Mouse (Mus musculus) midbrain, embryonic 13.5 days (tissue): ENCODE measurements around the gene Chmp2a. TPM values are rescaled to one million over a fixed set of nuclear protein-coding genes. Genes with fewer than 3 reads are reported as not detected.

Experiments used
- ATAC-seq: fragments of 200-750 bp; cut with Nextera tagmentation; 2 replicates; pipeline ENCODE4 v1.8.0; 2017; ENCODE audit warnings: mild to moderate bottlenecking, moderate TSS enrichment, moderate library complexity
- H3K27ac ChIP-seq: fragments of 300-500 bp; sonication (generic); 2 replicates; pipeline ENCODE4 v1.5.1; 2015; ENCODE audit warnings: inconsistent platforms, mild to moderate bottlenecking, moderate library complexity
- H3K27me3 ChIP-seq: fragments of 300-500 bp; sonication (generic); 2 replicates; pipeline ENCODE4 v1.6.1; 2015; ENCODE audit warnings: mild to moderate bottlenecking, inconsistent platforms
- H3K36me3 ChIP-seq: fragments of 300-500 bp; sonication (generic); 2 replicates; pipeline ENCODE4 v1.6.1; 2015; ENCODE audit warnings: mild to moderate bottlenecking, inconsistent platforms
- H3K4me1 ChIP-seq: fragments of 300-500 bp; sonication (generic); replicated peaks from 2 replicates; pipeline ENCODE4 v1.6.1; 2015; ENCODE audit warnings: inconsistent platforms
- H3K4me2 ChIP-seq: fragments of 300-500 bp; sonication (generic); replicated peaks from 2 replicates; pipeline ENCODE4 v1.6.1; 2015; ENCODE audit warnings: moderate library complexity, mild to moderate bottlenecking, inconsistent platforms
- H3K4me3 ChIP-seq: fragments of 300-500 bp; sonication (generic); replicated peaks from 2 replicates; pipeline ENCODE4 v1.5.1; 2015; ENCODE audit warnings: mild to moderate bottlenecking, inconsistent platforms
- H3K9ac ChIP-seq: fragments of 300-500 bp; sonication (generic); replicated peaks from 2 replicates; pipeline ENCODE4 v1.6.1; 2015; ENCODE audit warnings: mild to moderate bottlenecking, inconsistent platforms
- H3K9me3 ChIP-seq: fragments of 300-500 bp; sonication (generic); 2 replicates; pipeline ENCODE4 v1.6.1; 2016; ENCODE audit warnings: mild to moderate bottlenecking, inconsistent platforms
- WGBS: fragments of 180-500 bp; shearing (Covaris S2); methylation state at CpG from one replicate; pipeline ENCODE4 v1.1.7; 2015; 5-methylcytosine and 5-hydroxymethylcytosine counted together
- polyA plus RNA-seq: library from polyadenylated mRNA; unstranded; fragments of >200 nt; fragmentation: Nextera tagmentation; extraction: Ambion mirVana; gene quantifications from 2 replicates; pipeline ENCODE4 v1.2.1, GENCODE M21; 2015

Gene Chmp2a
- polyA plus RNA-seq, 1 experiment from 2014 or later: 186 TPM

DNA sequence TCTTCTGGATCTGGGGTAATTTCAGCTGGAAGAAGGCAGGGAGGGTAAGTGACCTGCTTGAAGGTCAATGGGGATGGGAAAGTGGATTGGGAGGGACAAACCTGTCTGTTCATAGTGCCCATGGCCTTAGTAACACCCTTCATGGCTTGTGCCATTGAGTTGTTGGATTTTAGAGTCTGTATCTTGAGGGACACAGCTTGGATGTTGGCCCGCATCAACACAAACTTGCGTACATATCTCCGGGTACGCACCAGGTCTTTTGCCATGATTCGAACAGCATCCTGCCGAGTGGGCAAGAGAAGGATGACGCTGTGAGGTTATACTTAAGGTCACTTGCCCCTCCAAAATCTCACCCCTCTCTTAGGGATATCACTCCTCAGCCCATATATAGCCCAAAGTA lies 2.1 kb downstream of the Chmp2a start:
- no peak for ATAC-seq
- WGBS: 92% methylated on average over 7 of the region's 7 CpGs
- no peak overlapping the region for H3K27ac ChIP-seq

DNA sequence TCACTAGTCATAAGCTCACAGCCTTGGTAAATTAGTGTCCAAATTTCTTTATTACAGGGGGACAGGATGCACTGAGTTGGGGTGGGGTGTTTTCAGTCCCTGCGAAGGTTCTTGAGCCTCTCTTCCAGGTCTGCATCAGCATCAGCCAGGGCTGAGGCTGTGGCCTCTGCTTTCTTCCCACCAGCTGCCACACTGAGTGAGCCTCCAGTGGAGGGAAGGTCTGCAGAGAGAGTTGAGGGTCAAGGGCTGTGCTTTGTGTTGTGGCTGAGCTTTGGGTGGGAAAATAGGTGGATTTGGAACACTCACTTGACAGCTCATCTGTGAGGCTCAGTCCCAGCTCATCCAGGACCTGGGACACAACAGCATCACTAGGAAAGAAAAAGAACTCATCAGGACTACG lies 2.6 kb downstream of the Chmp2a start:
- Histone ChIP-seq H3K9me3 (no peaks in the 10 kb centered on the region), H3K4me3 (no peak overlapping the region), H3K4me1 (peaks cover 45% of the 10 kb centered on the region), H3K27me3 (no peaks in the 10 kb centered on the region), H3K9ac (no peak overlapping the region), H3K27ac (no peak overlapping the region), H3K4me2 (no peak overlapping the region), H3K36me3 (peaks cover 78% of the 10 kb centered on the region)
- 77% methylated on average over 2 of the region's 2 CpGs for WGBS
- ATAC-seq: no peak

More for the DNA sequence above, 2.1 kb downstream of the Chmp2a start:
- no peak overlapping the region for H3K4me3 ChIP-seq
- no peaks in the 10 kb centered on the region for H3K9me3 ChIP-seq
- H3K27me3 ChIP-seq: no peaks in the 10 kb centered on the region
- peaks cover 72% of the 10 kb centered on the region for H3K36me3 ChIP-seq
- H3K4me1 ChIP-seq: peaks cover 41% of the 10 kb centered on the region
- no peak overlapping the region for H3K4me2 ChIP-seq
- H3K9ac ChIP-seq: no peak overlapping the region

DNA sequence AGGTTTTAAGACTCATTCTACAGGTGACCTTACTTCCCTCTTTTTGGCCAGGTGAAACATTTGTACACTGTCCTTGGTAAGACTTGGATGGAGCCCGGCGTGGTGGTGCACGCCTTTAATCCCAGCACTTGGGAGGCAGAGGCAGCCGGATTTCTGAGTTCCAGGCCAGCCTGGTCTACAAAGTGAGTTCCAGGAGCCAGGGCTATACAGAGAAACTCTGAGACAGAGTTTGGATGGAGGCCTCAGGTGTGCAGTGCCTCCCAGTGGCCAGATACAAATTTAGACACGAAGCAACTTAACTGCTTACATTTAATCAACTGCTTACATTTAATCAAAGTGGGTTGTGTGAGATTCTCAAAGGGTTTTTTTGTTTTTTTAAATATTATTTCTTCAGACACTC lies 3.5 kb downstream of the Chmp2a start:
- no peak for ATAC-seq
- H3K4me2 ChIP-seq: no peak overlapping the region
- H3K4me1 ChIP-seq: peaks cover 45% of the 10 kb centered on the region
- H3K27me3 ChIP-seq: no peaks in the 10 kb centered on the region
- H3K9me3 ChIP-seq: no peaks in the 10 kb centered on the region
- H3K27ac ChIP-seq: no peak overlapping the region
- WGBS: 70% methylated on average over 5 of the region's 5 CpGs
- no peak overlapping the region for H3K9ac ChIP-seq
- H3K36me3 ChIP-seq: peaks cover 82% of the 10 kb centered on the region
- H3K4me3 ChIP-seq: no peak overlapping the region

DNA sequence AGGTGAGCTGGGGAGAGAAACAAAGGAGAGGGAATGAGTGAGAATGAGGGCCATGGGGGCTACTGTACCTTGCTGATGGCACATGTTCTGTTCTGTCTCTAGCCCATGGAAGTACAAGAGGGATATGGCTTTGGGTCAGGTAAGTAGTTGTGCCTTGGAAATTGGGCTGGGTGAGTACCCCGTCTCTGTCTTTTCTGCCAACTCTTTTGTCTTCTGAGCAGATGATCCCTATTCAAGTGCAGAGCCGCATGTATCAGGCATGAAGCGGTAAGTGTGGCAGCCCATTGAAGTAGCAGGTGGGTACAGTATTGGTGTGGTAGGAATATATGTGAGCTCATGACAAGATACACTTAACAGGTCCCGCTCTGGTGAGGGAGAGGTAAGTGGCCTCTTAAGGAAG lies 5.6 kb downstream of the Chmp2a start:
- 94% methylated on average over 4 of the region's 4 CpGs for WGBS

DNA sequence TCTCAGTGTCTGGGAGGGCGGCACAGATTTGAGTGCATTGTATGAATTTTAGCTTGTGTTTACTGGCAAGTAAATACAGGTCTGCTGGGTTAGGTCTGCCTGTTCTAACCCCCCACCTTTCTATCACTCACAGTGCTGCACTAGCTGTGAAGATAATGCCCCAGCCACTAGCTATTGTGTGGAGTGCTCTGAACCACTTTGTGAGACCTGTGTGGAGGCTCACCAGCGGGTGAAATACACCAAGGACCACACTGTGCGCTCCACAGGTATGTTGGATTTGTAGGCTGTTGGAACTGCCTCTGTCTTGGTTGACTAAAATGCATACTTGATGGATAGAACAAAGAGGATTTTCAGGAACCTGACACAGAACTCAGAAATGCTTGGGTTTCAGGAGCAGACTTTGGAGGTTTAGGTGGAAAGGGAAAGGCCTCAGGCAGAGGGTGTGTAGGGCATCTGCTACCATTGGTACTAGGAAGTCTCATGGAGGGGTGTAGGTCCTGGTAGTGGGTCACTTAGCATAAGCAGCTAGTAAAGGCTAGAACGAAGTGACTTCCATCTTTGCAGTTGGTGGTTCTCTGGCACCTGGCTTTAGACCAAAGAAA lies 9.0 kb downstream of the Chmp2a start:
- Histone ChIP-seq H3K9ac (peak overlapping the region; percentile 96), H3K27me3 (no peaks in the 10 kb centered on the region), H3K9me3 (no peaks in the 10 kb centered on the region), H3K4me3 (peak overlapping the region; percentile 91), H3K4me2 (peak overlapping the region; percentile 99), H3K27ac (peak overlapping the region; percentile 99), H3K36me3 (peaks cover 52% of the 10 kb centered on the region), H3K4me1 (peaks cover 34% of the 10 kb centered on the region)
- WGBS: 31% methylated on average over 4 of the region's 4 CpGs
- ATAC-seq: no peak

More for the DNA sequence above, 5.6 kb downstream of the Chmp2a start:
- ATAC-seq: no peak
- no peak overlapping the region for H3K27ac ChIP-seq
- H3K27me3 ChIP-seq: no peaks in the 10 kb centered on the region
- H3K9ac ChIP-seq: no peak overlapping the region; the same call in 1 of the 2 replicates
- no peak overlapping the region for H3K4me3 ChIP-seq
- H3K4me1 ChIP-seq: peaks cover 37% of the 10 kb centered on the region
- H3K9me3 ChIP-seq: no peaks in the 10 kb centered on the region
- no peak overlapping the region for H3K4me2 ChIP-seq
- peaks cover 78% of the 10 kb centered on the region for H3K36me3 ChIP-seq

DNA sequence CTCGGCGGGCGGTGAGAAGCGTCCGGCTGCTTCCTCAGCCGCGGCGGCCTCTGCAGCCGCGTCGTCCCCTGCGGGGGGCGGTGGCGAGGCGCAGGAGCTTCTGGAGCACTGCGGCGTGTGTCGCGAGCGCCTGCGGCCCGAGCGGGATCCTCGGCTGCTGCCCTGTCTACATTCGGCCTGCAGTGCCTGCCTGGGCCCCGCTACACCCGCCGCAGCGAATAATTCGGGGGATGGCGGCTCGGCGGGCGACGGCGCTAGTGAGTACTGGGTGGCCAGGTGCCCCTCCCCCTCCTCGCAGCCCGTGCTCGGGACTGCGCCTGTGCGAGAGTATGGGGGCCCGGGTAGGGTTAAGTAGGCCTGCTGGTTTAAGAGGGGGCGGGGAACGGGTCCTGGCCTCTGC lies 9.8 kb downstream of the Chmp2a start:
- H3K27me3 ChIP-seq: no peaks in the 10 kb centered on the region
- no peaks in the 10 kb centered on the region for H3K9me3 ChIP-seq
- H3K4me1 ChIP-seq: peaks cover 34% of the 10 kb centered on the region
- peak overlapping the region; percentile 99 for H3K27ac ChIP-seq
- peak overlapping the region; percentile 91 for H3K4me3 ChIP-seq
- peak overlapping the region; percentile 96 for H3K9ac ChIP-seq
- H3K4me2 ChIP-seq: peak overlapping the region; percentile 99
- ATAC-seq: peak; percentile 72
- WGBS: 0% methylated on average over 33 of the region's 44 CpGs
- peaks cover 44% of the 10 kb centered on the region for H3K36me3 ChIP-seq

DNA sequence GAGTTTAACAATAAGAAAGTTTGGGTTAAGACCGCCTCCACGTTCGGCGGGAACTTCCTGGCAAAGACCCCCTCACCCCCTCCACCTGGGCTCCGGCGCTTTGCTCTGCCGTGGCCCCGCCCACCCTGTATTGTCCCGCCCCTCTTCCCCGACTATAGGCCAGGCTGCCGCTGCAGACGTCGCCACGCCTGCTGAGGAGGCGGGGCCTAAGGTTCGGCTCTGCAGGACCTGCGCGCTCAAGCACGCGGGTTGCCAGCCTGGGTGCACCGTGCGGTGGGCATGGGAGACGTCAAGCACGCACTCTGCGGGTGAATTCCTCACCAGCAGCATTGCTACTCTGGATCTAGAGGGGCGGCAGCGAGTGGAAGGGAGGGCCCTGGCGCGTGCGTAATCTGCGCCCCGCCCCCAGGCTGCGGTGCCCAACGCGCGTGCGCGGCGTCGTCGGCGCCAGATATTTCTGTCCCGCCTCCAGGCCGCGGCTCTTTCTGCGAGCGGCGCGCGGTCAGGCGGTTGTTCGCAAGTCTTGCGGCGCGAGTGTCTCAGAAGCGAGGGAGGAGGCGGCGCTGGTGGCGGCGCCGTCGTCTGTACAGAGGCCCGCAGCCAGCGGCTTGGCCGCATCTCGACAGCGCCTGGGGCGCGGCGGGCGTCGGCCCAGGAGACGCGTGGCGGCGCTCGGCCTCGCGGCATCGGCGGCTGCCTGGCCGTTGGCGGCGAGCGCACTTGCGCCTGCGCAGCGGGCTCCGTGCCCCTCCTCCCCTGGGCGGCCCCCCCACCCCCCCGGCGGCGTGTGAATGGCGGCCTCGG lies 10.5 kb downstream of the Chmp2a start:
- Histone ChIP-seq H3K27me3 (no peaks in the 10 kb centered on the region), H3K4me2 (peak overlapping the region; percentile 99), H3K9me3 (no peaks in the 10 kb centered on the region), H3K9ac (peak overlapping the region; percentile 96), H3K36me3 (peaks cover 37% of the 10 kb centered on the region), H3K27ac (peak overlapping the region; percentile 99), H3K4me1 (peaks cover 34% of the 10 kb centered on the region), H3K4me3 (peak overlapping the region; percentile 91)
- peak; percentile 90 for ATAC-seq
- WGBS: under 1% methylated on average over 81 of the region's 95 CpGs

DNA sequence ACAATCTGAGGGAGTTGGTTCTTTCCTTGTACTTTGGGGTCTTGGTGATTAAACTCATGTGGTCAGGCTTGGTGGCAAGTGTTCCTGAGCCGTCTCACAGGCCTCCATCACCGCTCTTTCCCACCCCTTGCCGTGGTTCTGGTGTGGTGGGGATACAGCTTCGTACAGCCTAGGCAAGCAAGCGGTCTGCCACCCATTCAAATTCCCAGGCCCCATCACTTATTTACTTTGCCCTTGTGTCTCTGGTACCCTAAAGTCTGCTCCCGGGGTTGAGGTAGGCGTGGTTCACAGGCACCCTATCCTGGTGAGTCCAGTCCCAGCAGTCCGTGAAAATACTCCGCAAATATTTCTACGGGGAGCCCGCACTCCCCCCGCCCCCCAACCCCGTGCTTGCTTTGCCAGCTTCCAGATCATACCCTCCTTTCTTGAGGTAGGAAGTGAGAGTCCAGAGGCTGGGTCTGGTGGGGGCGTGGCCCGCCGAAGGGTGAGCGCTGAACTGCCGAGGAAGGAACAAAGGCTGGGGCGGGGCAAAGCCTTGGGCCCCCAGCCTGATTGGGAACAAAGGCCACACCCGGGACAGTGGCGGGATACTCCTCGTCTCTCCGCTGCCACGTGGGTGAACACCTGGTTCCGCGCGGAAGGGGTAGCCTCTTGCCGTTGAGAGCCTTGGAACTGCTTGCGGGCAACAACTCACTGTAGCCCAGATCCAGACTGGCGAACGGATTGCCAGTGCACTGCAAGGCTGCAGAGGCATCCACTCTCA lies 11.7 kb downstream of the Chmp2a start:
- Histone ChIP-seq H3K27ac (peak overlapping the region; percentile 99), H3K4me2 (peak overlapping the region; percentile 99), H3K9me3 (no peaks in the 10 kb centered on the region), H3K4me3 (peak overlapping the region; percentile 91), H3K36me3 (peaks cover 25% of the 10 kb centered on the region), H3K4me1 (peaks cover 34% of the 10 kb centered on the region), H3K27me3 (no peaks in the 10 kb centered on the region), H3K9ac (peak overlapping the region; percentile 67)
- WGBS: 4% methylated on average over 31 of the region's 31 CpGs
- ATAC-seq: peak; percentile 34

DNA sequence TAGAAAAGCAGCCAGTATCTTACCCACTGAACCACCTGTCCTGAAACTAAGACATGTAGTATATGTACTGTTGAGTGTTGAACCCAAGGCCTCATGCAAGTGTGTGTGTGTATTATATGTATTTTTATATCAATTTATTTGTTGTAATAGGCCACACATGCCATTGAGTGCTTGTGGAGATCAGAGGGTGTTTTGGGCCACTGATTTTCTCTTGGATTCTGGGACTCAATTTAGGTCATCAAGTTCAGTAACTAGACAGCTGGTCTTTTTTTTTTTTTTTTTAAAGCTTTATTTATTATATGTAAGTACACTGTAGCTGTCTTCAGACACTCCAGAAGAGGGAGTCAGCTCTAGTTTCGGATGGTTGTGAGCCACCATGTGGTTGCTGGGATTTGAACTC lies 19.4 kb downstream of the Chmp2a start:
- no peak for ATAC-seq
- Histone ChIP-seq H3K4me2 (no peak overlapping the region), H3K27me3 (no peaks in the 10 kb centered on the region), H3K4me1 (peaks cover 5% of the 10 kb centered on the region), H3K27ac (no peak overlapping the region), H3K4me3 (no peak overlapping the region), H3K9me3 (no peaks in the 10 kb centered on the region), H3K36me3 (no peaks in the 10 kb centered on the region), H3K9ac (no peak overlapping the region)
- 89% methylated on average over 1 of the region's 1 CpGs for WGBS

DNA sequence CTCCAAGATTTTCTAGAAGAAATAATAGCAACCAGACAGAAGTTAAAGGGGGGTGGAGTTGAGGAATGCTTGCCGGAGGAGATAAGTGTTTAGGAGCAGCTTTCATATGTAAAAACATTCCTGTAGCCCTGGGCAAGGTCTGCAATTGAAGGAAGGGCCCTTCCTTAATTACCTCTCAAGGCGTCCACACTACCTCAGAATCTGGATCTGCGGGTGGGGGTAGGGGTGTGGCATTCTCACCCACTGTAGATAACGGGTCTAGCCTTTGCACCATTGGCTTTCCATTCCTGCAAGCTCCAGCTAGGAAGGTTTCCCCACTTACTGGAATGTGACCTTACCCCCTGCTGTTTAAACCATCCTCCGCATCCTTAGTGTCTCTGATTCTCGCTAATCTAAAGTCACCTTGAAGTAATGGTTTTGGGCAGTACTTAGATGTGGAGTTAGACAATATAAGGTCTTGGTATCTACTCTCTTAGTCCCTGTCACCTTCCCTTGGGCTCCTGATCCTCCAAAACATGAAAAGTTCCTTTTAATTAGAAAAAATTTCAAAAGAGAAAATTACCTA lies 20.2 kb downstream of the Chmp2a start:
- Histone ChIP-seq H3K27ac (no peak overlapping the region), H3K36me3 (no peaks in the 10 kb centered on the region), H3K4me2 (no peak overlapping the region), H3K9me3 (no peaks in the 10 kb centered on the region), H3K4me3 (no peak overlapping the region), H3K9ac (no peak overlapping the region), H3K27me3 (no peaks in the 10 kb centered on the region), H3K4me1 (peaks cover 7% of the 10 kb centered on the region)
- ATAC-seq: no peak
- 39% methylated on average over 6 of the region's 6 CpGs for WGBS

DNA sequence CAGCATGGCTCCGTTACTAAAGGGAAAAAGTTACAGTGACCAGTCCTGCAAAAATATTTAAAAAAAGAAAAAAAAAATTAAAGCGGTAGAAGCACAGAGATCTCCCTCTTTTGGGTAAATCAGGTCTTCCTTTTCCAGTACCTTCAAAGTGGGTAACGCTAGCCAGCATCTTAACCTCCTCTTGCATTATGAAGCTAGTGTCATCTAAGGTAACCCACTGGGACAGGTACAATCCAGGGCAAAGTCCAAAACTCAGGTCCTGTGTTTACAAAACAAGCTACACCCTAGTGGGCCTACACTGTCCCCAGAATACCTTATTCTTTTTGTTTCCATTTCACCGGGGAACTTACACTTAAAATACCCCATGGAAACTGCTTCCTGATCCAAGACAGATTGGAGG lies 20.9 kb downstream of the Chmp2a start:
- no peaks in the 10 kb centered on the region for H3K9me3 ChIP-seq
- WGBS: 73% methylated on average over 4 of the region's 4 CpGs
- ATAC-seq: no peak
- H3K9ac ChIP-seq: no peak overlapping the region
- H3K4me2 ChIP-seq: no peak overlapping the region
- H3K4me1 ChIP-seq: peaks cover 11% of the 10 kb centered on the region
- H3K27ac ChIP-seq: no peak overlapping the region
- H3K36me3 ChIP-seq: no peaks in the 10 kb centered on the region
- no peak overlapping the region for H3K4me3 ChIP-seq
- no peaks in the 10 kb centered on the region for H3K27me3 ChIP-seq
